Mouse (Mus musculus) thymus, postnatal 25 days (tissue): Measurements from ENCODE around the gene Gm3404.
"Not testable (repeated sequence)": the region's sequence is repeated elsewhere in the genome, so short reads cannot be mapped to it uniquely, and the experiment has no call there.

Experiments used
- DNase-seq: peaks from one replicate; pipeline ENCODE4 v3.0.0; 2022

The Gm3404 gene

GRCm38 (mm10) chr5:146525501-146525900 lies at the start of gene Gm3404:
Gm3404 (plus strand) TSS chr5:146525801.
- DNase-seq = not testable (repeated sequence)

GRCm38 (mm10) chr5:146479564-146479963 lies 46.0 kb upstream of the Gm3404 start:
- DNase-seq = peak; percentile 10

- DNase-seq = not testable (repeated sequence)
Measured at GRCm38 (mm10) chr5:146481665-146482064, 43.9 kb upstream of the Gm3404 start, which contains the start of gene Gm6408. Gm6408 (plus strand) TSS chr5:146481965.

GRCm38 (mm10) chr5:146488959-146489358 lies 36.6 kb upstream of the Gm3404 start:
- peak; percentile 25 for DNase-seq

GRCm38 (mm10) chr5:146491063-146491462 lies 34.5 kb upstream of the Gm3404 start, which contains the start of gene Gm6370:
Gm6370 (plus strand) TSS chr5:146491363.
- DNase-seq = not testable (repeated sequence)

GRCm38 (mm10) chr5:146502099-146502498 lies 23.5 kb upstream of the Gm3404 start, which contains the start of gene 4930449I24Rik:
4930449I24Rik (plus strand) TSS chr5:146502399.
- DNase-seq = not testable (repeated sequence)

GRCm38 (mm10) chr5:146513823-146514222 lies 11.8 kb upstream of the Gm3404 start, which contains the start of gene Gm3402:
Gm3402 (plus strand) TSS chr5:146514123.
- not testable (repeated sequence) for DNase-seq

GRCm38 (mm10) chr5:146537347-146537746 lies 11.7 kb downstream of the Gm3404 start, which contains the start of gene Gm3409:
Gm3409 (plus strand) TSS chr5:146537647.
- not testable (repeated sequence) for DNase-seq

- DNase-seq = not testable (repeated sequence)
Measured at GRCm38 (mm10) chr5:146555836-146556235, 30.2 kb downstream of the Gm3404 start, which contains the start of gene Gm3415. Gm3415 (plus strand) TSS chr5:146556136.

GRCm38 (mm10) chr5:146564259-146564658 lies 38.7 kb downstream of the Gm3404 start:
- no peak for DNase-seq

- DNase-seq = peak; percentile 21
Measured at GRCm38 (mm10) chr5:146567054-146567453, 41.5 kb downstream of the Gm3404 start.

GRCm38 (mm10) chr5:146570179-146570578 lies 44.6 kb downstream of the Gm3404 start:
- DNase-seq = not testable (repeated sequence)

- not testable (repeated sequence) for DNase-seq
Measured at GRCm38 (mm10) chr5:146571830-146572734, 46.5 kb downstream of the Gm3404 start.

- DNase-seq = not testable (repeated sequence)
Measured at GRCm38 (mm10) chr5:146572735-146573042, 47.1 kb downstream of the Gm3404 start.

GRCm38 (mm10) chr5:146576668-146577067 lies 51.1 kb downstream of the Gm3404 start:
- DNase-seq = no peak
